Mouse (Mus musculus) G1E-ER4 (cell line): Measurements from ENCODE around the gene Olfr30. TPM values are rescaled to one million over a fixed set of nuclear protein-coding genes. Genes with fewer than 3 reads are reported as not detected.
"Not testable (repeated sequence)": the region's sequence is repeated elsewhere in the genome, so short reads cannot be mapped to it uniquely, and the experiment has no call there.

ENCODE experiments used
- GATA1 ChIP-seq: IDR thresholded peaks from one replicate; pipeline ENCODE4 v1.8.0; 2012; ENCODE audit warnings: low read length, inconsistent platforms
- polyA plus RNA-seq: library from polyadenylated mRNA; stranded (reverse); fragments of >175 nt; gene quantifications from 2 replicates; pipeline ENCODE4 v1.2.3, GENCODE M21; 2012

The Olfr30 gene
- polyA plus RNA-seq = not detected in 2 replicates

DNA sequence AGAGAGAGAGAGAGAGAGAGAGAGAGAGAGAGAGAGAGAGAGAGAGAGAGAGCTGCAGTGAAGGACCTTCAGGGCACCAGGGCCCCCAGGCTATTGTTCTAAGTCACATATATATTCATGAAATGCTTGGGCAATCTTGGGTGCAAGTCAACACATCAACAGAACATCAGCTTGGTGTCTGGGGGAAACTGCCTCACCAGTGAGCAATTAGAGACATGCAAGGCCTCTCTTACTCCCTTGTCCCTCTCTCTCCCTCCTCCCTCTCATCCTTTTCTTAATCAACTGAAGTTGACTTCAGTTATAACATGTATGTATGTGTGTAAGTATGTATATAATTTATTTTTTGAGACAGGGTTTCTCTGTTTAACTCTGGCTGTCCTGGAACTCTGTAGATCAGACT lies at the start of gene Olfr30:
Gene Olfr30, minus strand, starts transcription at position 101 of the 400 bp plus-strand sequence.
- TF ChIP-seq GATA1 = no peak

DNA sequence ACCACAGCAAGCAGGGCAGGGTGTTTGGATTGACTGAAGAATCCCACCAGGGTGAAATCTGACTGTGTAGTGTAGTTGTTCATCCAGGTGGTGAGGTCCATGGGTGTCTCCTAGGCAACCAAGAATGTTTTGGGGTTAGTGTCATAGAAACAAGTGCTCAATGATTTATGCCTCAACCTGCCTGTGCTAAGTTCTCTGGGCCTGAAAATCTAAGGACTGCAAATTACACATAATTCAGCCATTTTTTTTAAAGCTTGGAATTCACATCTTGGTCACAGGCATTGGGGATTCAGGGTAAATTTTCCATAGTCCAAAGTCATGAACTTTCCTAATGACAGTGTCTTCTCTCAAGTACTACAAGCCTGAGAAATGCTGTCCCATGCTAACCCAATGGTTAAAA lies 40.4 kb upstream of the Olfr30 start, which contains the start of gene Olfr331:
Gene Olfr331, minus strand, starts transcription at position 101 of the 400 bp plus-strand sequence.
- TF ChIP-seq GATA1 = not testable (repeated sequence)

DNA sequence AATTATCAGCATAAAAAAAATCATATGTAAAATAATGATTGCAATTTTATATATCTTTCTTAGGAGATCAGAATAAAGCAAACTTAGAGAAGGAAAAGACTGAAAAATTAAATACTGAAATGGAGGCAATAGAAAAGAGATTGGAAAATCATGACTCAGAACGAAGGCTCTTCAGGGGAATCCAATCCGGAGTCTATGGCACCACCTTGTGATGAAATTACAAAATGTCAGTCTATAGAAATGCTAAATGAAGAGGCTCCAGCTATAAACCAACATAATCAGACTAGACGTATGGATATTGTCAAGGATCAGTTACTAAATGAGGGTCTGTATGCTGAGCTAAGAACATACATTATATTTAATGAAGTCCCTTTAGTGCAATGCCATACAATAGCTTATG lies 37.2 kb upstream of the Olfr30 start:
- TF ChIP-seq GATA1 = no peak

DNA sequence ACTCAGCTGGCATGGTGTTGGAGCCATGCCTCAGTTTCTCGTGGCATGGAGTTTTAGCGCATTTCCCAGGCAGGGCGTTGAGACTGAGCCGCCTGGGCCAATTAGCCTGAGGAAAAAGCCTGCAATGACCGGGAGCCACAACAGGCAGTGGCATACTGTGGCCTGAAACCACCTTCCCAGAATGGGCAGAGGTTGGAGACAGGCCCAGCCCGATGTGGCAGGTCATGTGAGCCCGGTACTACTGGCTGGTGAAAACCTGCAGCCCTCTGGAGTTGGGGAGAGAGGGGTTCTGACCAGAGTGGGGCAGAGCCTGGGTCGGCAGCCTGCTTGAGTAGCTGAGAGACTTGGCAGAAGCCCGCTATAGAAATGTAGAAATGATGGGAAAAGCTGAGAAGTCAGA lies 36.7 kb upstream of the Olfr30 start:
- TF ChIP-seq GATA1 = no peak

DNA sequence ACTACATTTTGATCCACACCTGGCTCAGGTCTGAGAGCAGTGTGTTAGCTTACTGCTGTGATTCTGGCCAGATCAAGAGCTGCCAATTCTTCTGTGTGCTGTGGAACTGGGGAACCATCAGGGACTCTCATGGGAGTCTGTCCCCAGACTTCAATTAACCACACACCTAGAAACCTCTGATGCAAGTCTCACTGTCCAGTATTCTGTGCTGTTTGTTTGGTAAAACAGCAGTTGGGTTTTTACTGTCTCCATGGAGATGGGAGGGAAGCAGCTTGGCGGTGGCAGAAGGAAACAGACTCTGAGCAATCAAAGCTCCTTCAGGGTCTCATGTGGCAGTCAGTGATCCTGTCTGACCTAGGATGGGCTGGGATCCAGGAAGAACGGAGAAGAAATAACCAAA lies 30.4 kb upstream of the Olfr30 start, which contains the start of gene Olfr332:
Gene Olfr332, minus strand, starts transcription at position 101 of the 400 bp plus-strand sequence.
- TF ChIP-seq GATA1 = no peak

DNA sequence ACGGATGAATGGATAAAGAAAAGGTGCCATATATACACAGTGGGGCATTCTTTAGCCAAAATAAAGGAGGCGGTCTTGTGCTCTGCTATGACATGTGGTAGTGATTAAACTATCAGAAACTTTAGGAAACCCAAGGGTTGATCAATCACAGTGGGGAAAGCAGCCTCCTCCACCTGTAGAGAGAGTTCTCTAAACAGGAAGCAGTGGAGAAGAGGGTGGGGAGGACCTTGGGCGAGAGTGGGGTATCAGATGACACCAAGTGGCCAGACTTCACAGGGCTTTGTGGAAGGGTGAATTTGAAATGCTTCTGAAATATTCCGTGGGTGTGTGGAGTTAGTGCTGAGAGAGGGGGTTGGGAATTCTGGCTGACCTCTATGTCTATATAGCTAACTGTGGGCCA lies 8.5 kb downstream of the Olfr30 start:
- TF ChIP-seq GATA1 = no peak

DNA sequence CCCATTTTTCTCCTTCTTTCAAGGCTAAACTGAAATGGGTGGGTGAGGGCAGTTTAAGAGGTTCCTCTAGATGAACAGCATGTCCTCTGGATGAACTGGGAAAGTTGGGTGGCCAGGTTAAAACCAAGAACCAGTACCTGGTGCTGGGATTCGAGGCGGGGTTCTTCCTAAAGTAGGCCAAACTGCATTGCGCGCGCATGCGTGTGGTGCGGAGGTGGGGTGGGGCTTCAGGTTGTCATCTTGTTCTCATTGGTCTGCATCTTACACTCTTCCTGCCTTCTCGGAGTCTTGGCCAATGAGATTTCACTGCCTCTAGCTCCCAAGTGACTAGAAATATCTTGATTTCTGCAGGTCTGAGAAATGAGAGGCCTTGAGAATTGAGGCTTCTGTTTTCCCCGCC lies 9.3 kb downstream of the Olfr30 start, which contains the start of gene Lypd9:
Gene Lypd9, minus strand, starts transcription at position 165 of the 400 bp plus-strand sequence.
- no peak for TF ChIP-seq GATA1

DNA sequence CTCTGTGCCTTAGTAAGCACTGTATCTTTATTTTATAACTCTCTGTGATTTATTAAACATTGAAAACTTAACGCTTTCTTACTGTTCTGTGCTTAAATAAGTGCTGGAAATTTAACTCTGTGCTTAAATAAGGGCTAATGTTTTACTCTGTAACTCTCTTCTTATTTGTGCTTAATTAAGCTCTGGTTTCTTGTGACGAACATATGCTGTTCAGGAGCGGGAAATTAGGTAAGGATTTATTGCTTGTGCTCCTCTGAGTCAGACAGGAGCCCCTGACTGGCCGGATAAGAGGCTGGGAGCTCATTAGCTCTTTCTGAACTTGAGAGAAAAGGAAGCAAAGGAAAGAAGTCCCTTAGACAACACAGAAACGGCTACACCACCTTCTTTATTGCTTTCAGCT lies 24.2 kb downstream of the Olfr30 start:
- TF ChIP-seq GATA1 = no peak

DNA sequence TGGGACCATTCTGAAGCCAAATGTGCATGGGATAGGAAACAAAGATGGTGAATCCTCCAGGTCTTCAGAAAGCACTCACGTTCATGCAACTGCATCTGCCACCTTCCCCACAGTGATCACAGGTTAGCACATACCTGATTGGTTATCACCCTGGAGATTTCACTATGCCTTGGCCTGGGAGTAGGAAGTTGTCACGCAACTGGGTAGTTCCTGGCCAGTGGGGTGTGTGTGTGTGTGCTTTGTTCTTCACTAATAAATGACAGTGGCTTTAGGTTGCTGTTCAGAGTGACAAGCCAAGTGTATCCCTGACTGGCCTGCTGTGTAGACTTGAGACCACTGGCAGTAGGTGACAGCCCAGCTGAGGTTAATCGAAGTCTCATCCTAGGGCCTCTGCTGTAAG lies 29.8 kb downstream of the Olfr30 start, which contains the start of gene Gm12253:
Gene Gm12253, plus strand, starts transcription at position 301 of the 400 bp plus-strand sequence.
- no peak for TF ChIP-seq GATA1

DNA sequence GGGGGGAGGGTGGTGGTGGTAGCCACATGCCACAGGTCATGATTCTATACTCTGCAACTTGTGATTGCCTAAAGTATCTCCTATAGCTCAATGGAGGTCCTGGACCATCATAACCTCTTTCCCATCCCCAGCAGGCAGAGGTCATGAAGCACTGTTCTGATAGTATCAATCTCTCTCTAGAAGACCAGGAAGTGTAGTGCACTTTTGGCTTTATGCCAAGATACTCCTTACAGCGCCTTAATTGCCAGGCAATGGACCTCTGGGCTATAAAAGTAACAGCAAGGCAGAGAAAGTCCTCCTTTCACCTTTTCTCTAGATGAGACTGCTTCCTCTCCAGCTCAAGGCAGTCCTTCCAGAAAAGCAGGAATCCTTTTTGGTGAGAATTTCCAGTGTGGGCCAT lies 41.3 kb downstream of the Olfr30 start, which contains the start of gene 1810065E05Rik:
Gene 1810065E05Rik, plus strand, starts transcription at position 297 of the 400 bp plus-strand sequence.
- no peak for TF ChIP-seq GATA1

DNA sequence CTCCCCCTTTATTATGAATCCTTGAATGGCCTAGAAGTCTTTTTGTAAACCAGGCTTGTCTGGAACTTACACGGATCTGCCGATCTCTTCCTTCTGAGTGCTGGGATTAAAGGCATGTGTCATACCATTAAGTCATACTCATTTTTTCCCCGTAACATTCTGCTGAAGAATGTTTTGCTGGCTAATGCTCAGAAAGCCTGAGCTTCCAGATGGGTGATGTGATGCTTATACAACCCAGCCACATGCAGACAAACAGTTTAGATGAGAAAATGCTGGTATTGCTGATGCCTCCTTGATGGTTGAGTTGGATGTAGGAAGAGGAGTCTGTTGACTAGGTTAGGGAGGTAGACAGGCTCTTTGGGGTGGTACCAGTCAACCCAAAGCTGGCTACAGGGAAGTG lies 43.7 kb downstream of the Olfr30 start:
- no peak for TF ChIP-seq GATA1

DNA sequence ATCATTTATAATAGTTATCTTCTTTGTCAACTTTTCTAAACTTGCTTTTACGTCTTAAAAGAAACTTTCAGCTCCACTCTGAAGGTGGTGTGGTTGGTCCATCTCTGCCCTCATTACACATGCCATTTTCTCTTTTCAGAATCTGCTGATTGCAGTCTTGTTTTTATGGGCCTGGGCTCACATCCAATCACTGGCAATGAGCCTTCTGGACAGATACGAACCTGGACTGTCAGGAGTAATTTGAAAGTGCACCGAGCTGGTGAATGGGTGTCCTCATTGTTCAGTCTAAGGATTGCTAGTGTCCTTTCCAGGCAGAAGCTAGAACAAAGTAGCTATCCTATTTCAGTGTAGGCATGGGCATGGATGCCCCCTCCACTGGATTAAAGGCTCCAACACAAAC lies 54.0 kb downstream of the Olfr30 start:
- TF ChIP-seq GATA1 = no peak

Other genes with a start within 250 kb of the Olfr30 start
- not detected in 2 replicates for gene 4930438A08Rik, start 187.5 kb downstream of the Olfr30 start, polyA plus RNA-seq
- 17.2 and 21.2 TPM in 2 replicates for gene Zfp692, start 155.2 kb downstream of the Olfr30 start, polyA plus RNA-seq
- 10.1 and 10.8 TPM in 2 replicates for gene Zfp672, start 131.9 kb downstream of the Olfr30 start, polyA plus RNA-seq
- gene Sh3bp5l, start 131.5 kb downstream of the Olfr30 start, polyA plus RNA-seq = 29.4 and 33.7 TPM in 2 replicates
- gene Lypd8, start 83.2 kb downstream of the Olfr30 start, polyA plus RNA-seq = not detected in 2 replicates
- gene 1810065E05Rik, start 41.2 kb downstream of the Olfr30 start, polyA plus RNA-seq = not detected in 2 replicates
- not detected in 2 replicates for gene Gm12253, start 29.7 kb downstream of the Olfr30 start, polyA plus RNA-seq
- gene Lypd9, start 9.3 kb downstream of the Olfr30 start, polyA plus RNA-seq = not detected in 2 replicates
- not detected in 2 replicates for gene Olfr332, start 30.3 kb upstream of the Olfr30 start, polyA plus RNA-seq
- not detected in 2 replicates for gene Olfr331, start 40.3 kb upstream of the Olfr30 start, polyA plus RNA-seq
- not detected in 2 replicates for gene Olfr330, start 72.6 kb upstream of the Olfr30 start, polyA plus RNA-seq
- not detected in 2 replicates for gene Olfr329-ps, start 84.2 kb upstream of the Olfr30 start, polyA plus RNA-seq
- not detected in 2 replicates for gene Olfr328, start 93.4 kb upstream of the Olfr30 start, polyA plus RNA-seq
- not detected in 2 replicates for gene Olfr224, start 108.3 kb upstream of the Olfr30 start, polyA plus RNA-seq
- not detected in 2 replicates for gene Olfr325, start 115.5 kb upstream of the Olfr30 start, polyA plus RNA-seq
- not detected in 2 replicates for gene Olfr324, start 132.8 kb upstream of the Olfr30 start, polyA plus RNA-seq
- gene 2210407C18Rik, start 153.8 kb upstream of the Olfr30 start, polyA plus RNA-seq = not detected in 2 replicates
- not detected in 2 replicates for gene Olfr323, start 168.2 kb upstream of the Olfr30 start, polyA plus RNA-seq
- gene Trim58, start 178.2 kb upstream of the Olfr30 start, polyA plus RNA-seq = not detected in 2 replicates
- gene Olfr322, start 196.5 kb upstream of the Olfr30 start, polyA plus RNA-seq = not detected in 2 replicates
- not detected in 2 replicates for gene Olfr320, start 218.8 kb upstream of the Olfr30 start, polyA plus RNA-seq
- not detected in 2 replicates for gene Olfr319, start 236.9 kb upstream of the Olfr30 start, polyA plus RNA-seq